Mouse (Mus musculus) liver, adult 2 months (tissue): ENCODE data around the gene Sec24a.

Experiments
- CTCF ChIP-seq: fragments of 200-500 bp; IDR thresholded peaks from 2 replicates; pipeline ENCODE4 v1.5.1; 2011; ENCODE audit warnings: low read depth, low read length, control low read depth
- POLR2A ChIP-seq: fragments of 200-500 bp; IDR thresholded peaks from 2 replicates; pipeline ENCODE4 v1.6.1; 2011; ENCODE audit warnings: low read length, control low read depth; ENCODE audit not compliant: insufficient read depth; ENCODE audit errors: extremely low read depth

DNA sequence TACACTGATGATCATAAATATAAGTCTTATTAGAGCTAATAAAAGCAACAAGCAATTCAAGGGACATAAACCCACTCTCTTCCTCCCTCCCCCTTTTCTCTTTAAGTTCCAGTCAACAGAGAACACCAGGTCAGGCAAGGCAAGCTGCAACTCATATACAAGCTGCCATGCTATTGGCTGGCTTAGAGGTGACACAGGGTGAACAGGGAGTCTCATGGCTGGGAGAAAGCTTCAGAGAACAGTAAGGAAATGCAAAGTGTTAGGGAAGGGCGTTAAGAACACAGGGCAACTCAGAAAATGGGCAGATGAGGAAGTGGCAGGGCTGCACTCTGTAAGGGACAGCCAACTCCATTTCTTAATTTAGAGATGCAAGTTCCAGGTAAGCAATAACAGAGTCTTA lies 30.6 kb downstream of the Sec24a start:
- TF ChIP-seq CTCF = no peak
- no peak for TF ChIP-seq POLR2A
